Mouse (Mus musculus) CH12.LX (cell line): ENCODE data around the gene Rex1bd.
A peak's percentile ranks its signal among the peaks of the same experiment; 100 is the strongest.

Experiments
- CTCF ChIP-seq, 2 experiments: IDR thresholded peaks in 1 of 2; conservative IDR thresholded peaks in 1 of 2; 2 replicates each; pipeline ENCODE4 v1.5.1; 2011 to 2012; ENCODE audit warnings: low read depth in 2 of 2, low read length in 2 of 2, improper control_type of control experiment in 1 of 2, inconsistent platforms in 1 of 2, mild to moderate bottlenecking in 1 of 2, moderate library complexity in 1 of 2
- EP300 ChIP-seq: IDR thresholded peaks from 2 replicates; pipeline ENCODE4 v1.6.1; 2011; ENCODE audit warnings: low read length, improper control_type of control experiment
- GABPA ChIP-seq: IDR thresholded peaks from 2 replicates; pipeline ENCODE4 v1.6.1; 2012; ENCODE audit warnings: low read depth, low read length, improper control_type of control experiment, inconsistent platforms; ENCODE audit not compliant: insufficient replicate concordance
- JUN ChIP-seq: IDR thresholded peaks from 2 replicates; pipeline ENCODE4 v1.6.1; 2011; ENCODE audit warnings: low read depth, mild to moderate bottlenecking, low read length, improper control_type of control experiment, moderate library complexity; ENCODE audit not compliant: insufficient read depth
- MEF2A ChIP-seq: IDR thresholded peaks from 2 replicates; pipeline ENCODE4 v1.6.1; 2014; ENCODE audit warnings: low read depth, mild to moderate bottlenecking, inconsistent platforms, low read length, improper control_type of control experiment, borderline replicate concordance
- MYC ChIP-seq: IDR thresholded peaks from 2 replicates; pipeline ENCODE4 v1.6.1; 2011; ENCODE audit warnings: low read depth, mild to moderate bottlenecking, improper control_type of control experiment, low read length
- POLR2A ChIP-seq: IDR thresholded peaks from 2 replicates; pipeline ENCODE4 v1.6.1; 2011; ENCODE audit warnings: low read depth, mild to moderate bottlenecking, improper control_type of control experiment, low read length
- RAD21 ChIP-seq: IDR thresholded peaks from 2 replicates; pipeline ENCODE4 v1.6.1; 2011; ENCODE audit warnings: low read depth, mild to moderate bottlenecking, low read length, improper control_type of control experiment, moderate library complexity
- RCOR1 ChIP-seq: conservative IDR thresholded peaks from 2 replicates; pipeline ENCODE4 v1.6.1; 2012; ENCODE audit warnings: low read depth, mild to moderate bottlenecking, inconsistent platforms, low read length, improper control_type of control experiment
- ZC3H11A ChIP-seq: IDR thresholded peaks from 2 replicates; pipeline ENCODE4 v1.6.1; 2012; ENCODE audit warnings: low read depth, mild to moderate bottlenecking, inconsistent platforms, low read length, improper control_type of control experiment

GRCm38 (mm10) chr8:70527512-70528181, 21.1 kb upstream of the Rex1bd start, which contains the start of the genes Fkbp8 and Kxd1:
- no peak for TF ChIP-seq CTCF (conservative IDR thresholded peaks at IDR 0.05 in 1 of 2, IDR thresholded peaks at IDR 0.05 in 1 of 2; ENCODE audit: low read depth in 2 of 2, low read length in 2 of 2)
- TF ChIP-seq RCOR1: no peak
- TF ChIP-seq EP300: no peak
- TF ChIP-seq MEF2A: peak; percentile 41; the same call in 1 of the 2 replicates
- peak; percentile 63 for TF ChIP-seq POLR2A
- TF ChIP-seq JUN: no peak
- TF ChIP-seq RAD21: no peak
- TF ChIP-seq GABPA: no peak
- TF ChIP-seq ZC3H11A: no peak
- no peak for TF ChIP-seq MYC
